Mouse (Mus musculus) spleen, postnatal 10 days (tissue): ENCODE results near the gene Rdh19.
"Not testable (repeated sequence)": the region's sequence is repeated elsewhere in the genome, so short reads cannot be mapped to it uniquely, and the experiment has no call there.

Experiments used
- DNase-seq, 2 experiments: peaks; one replicate each; pipeline ENCODE4 v3.0.0; 2021 to 2022; ENCODE audit warnings: low spot score in 2 of 2

Gene Rdh19

DNA sequence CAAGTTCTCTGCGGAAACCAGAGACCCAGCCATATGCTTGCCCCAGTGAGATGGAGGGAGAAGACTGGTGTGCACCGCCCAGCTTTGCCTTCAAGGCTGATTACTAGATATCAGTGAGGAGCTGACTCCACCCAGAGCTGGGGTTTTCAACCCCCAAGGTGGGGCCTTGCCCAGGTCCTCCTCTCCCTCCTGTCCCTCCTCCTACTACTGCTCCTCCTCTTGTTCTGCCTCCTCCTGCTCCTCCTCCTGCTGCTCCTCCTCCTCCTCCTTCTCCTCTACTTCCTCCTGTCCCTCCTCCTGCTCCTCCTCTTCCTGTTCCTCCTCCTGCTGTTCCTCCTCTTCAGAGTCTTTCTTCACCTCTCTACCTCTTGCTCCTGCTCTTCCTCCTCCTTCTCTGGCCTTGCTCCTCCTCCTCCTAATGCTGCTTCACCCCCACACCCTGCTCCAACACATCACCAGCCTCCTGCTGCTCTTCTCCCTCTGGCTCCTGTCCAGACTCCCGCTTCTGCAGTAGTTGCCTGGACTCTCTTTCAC, 29.5 kb downstream of the Rdh19 start:
- no peak for DNase-seq

GRCm38 (mm10) chr10:127881041-127881440, 31.3 kb downstream of the Rdh19 start:
- DNase-seq: no peak

- no peak for DNase-seq
Observed at GRCm38 (mm10) chr10:127886551-127886950, 36.8 kb downstream of the Rdh19 start.

DNA sequence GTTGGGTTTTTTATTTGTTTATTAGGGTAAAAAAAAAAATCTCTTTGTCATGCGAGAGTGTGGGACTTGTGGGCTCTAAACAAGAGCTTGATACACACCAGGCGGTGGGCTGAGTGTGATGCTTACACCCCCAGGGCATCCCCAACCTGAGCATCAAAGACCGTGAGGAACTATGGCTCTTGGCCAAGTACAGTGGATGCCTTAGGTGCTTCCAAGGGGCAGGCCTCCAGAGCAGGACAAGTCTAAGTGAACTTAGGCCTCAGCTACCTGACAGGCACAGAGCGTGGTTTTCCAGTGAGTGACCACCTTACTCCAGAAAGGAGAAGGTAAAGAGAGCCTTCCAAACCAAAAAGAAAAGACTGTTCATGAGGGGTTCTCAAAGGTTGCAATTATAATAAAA, 37.2 kb downstream of the Rdh19 start:
- DNase-seq: no peak

DNA sequence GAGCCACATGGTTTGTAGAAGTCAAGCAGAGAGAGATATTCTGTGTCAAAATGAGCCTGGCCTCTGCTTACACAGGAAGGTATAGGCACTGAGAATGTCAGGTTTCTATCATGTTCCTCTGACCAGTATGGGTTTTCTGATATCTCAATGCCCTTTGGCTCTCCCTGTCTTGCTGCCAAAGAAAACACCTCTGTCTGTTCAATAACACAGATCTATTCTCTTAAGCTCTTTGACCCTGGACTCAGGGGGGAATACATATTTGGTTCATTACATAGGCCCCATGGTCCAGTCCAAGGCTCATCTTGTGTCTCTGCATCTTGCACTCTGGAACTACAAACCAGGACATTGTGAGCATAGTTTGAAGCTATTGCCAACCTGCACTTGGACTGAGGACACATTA, 38.9 kb downstream of the Rdh19 start, which contains the start of gene Rdh7:
Gene Rdh7 (minus strand): TSS at position 213 of the 400 bp plus-strand sequence.
- no peak for DNase-seq

GRCm38 (mm10) chr10:127891481-127891880, 41.8 kb downstream of the Rdh19 start:
- DNase-seq: no peak

- DNase-seq: not testable (repeated sequence)
Observed at GRCm38 (mm10) chr10:127893163-127894022, 43.7 kb downstream of the Rdh19 start.

DNA sequence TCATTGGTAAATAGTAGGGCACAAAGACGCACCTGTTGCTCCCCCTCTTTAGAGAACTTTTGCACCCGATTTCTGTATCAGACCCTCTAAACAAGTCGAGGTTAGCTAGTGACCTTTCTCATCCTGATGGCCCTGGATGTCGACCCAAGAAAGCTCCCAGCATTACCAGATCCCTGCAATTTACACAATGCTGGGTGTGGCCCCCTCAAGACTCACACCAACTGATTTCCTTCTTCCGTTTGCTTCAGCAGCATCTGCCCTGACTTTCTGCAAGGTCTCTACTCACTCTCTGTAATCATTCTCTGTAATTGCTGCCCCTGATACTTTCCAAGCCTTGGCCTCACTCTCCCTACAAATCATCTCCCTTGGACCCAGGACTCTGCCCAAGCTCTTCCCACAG, 47.0 kb downstream of the Rdh19 start:
- DNase-seq: no peak

- no peak for DNase-seq
Observed at GRCm38 (mm10) chr10:127897506-127897905, 47.8 kb downstream of the Rdh19 start.

- DNase-seq: no peak
Observed at GRCm38 (mm10) chr10:127898218-127898617, 48.5 kb downstream of the Rdh19 start, which contains the start of gene Sdr9c7. Gene Sdr9c7, plus strand, starts transcription at chr10:127898518.

- no peak for DNase-seq
Observed at GRCm38 (mm10) chr10:127899783-127900182, 50.1 kb downstream of the Rdh19 start.

- no peak for DNase-seq
Observed at GRCm38 (mm10) chr10:127901751-127902150, 52.0 kb downstream of the Rdh19 start.

GRCm38 (mm10) chr10:127903116-127903515, 53.4 kb downstream of the Rdh19 start:
- no peak for DNase-seq

DNA sequence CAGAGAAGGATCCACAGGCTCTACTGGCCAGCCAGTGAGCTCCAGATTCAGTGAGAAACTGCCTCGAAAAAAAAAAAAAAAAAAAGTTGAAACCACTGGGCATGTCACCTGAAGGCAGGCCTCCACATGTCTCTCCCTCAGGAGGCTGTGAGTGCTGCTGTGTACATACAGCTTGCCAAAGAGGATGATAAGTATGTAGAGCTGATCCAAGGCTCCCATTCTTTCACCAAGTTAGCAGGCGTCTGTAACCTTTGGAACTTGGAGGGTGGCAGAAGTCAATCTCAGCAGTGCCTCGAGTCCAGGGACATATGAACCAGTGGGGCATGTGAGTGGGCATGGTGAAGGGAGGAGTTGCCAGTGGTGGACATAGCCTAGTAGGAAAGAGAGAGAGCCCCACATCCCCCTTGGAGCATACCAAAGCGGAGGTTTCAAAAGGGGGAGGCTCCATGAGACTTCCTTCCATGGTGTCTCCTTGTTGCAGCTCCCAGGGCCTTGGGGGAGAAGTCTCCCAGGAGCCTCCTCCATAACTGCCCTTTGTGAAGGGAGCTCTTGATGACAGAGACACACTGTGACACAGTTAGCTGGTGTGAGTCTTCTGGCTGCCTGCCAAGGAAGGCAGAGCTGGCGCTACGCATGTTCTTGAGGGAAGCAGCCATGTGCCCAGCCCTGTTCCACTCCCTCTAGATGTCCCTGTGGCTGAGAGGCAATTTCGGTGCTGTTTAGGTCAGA, 55.2 kb downstream of the Rdh19 start:
- DNase-seq: no peak

DNA sequence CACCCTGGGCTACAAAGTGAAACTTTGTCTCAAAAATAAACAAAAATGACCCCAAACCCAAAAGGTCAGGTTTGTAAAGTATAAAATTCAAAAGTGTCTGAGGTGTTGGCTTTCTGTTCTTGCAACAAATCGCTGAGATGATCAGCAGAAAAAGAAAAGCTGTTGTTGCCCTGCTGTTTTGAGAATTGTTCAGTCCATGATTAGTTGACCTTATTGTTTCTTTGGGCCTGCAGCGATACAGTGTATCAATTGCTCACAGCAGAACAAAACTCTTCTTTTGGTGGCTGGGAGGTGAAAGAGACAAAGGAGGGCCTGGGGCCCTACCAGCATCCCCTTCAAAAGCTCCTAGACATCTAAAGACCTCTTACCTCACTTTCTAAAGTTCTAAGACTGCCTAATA, 56.4 kb downstream of the Rdh19 start:
- no peak for DNase-seq

GRCm38 (mm10) chr10:127907386-127907951, 57.7 kb downstream of the Rdh19 start:
- DNase-seq: no peak
